Mouse (Mus musculus): ENCODE results near the gene Lsamp. TPM values are rescaled to one million over a fixed set of nuclear protein-coding genes. Genes with fewer than 3 reads are reported as not detected.

The Lsamp gene
- polyA plus RNA-seq, 1 experiment from 2014 or later = 8.4 TPM

- 60% methylated on average over 5 of the region's 5 CpGs for WGBS
- no peak for ATAC-seq (ENCODE audit: insufficient number of reproducible peaks, low FRiP score, low TSS enrichment, low read depth)
These were observed 1604.6 kb downstream of the Lsamp start for GRCm38 (mm10) chr16:41588675-41589301.

GRCm38 (mm10) chr16:41612229-41612628 lies 1628.1 kb downstream of the Lsamp start:
- Histone ChIP-seq H3K36me3 (no peaks in the 10 kb centered on the region), H3K4me3 (replicated peaks) (no peak overlapping the region), H3K27ac (replicated peaks) (no peak overlapping the region), H3K9ac (no peak overlapping the region), H3K27me3 (no peaks in the 10 kb centered on the region), H3K4me1 (no peaks in the 10 kb centered on the region), H3K4me2 (replicated peaks) (no peak overlapping the region), H3K9me3 (replicated peaks) (no peaks in the 10 kb centered on the region)
- ATAC-seq (ENCODE audit: insufficient number of reproducible peaks, low FRiP score, low TSS enrichment, low read depth) = no peak
- 49% methylated on average over 1 of the region's 1 CpGs for WGBS

More at GRCm38 (mm10) chr16:41588675-41589301, 1604.6 kb downstream of the Lsamp start:
- Histone ChIP-seq H3K36me3 (no peaks in the 10 kb centered on the region), H3K27ac (replicated peaks) (no peak overlapping the region), H3K4me3 (replicated peaks) (no peak overlapping the region), H3K4me1 (no peaks in the 10 kb centered on the region), H3K9ac (no peak overlapping the region), H3K9me3 (replicated peaks) (no peaks in the 10 kb centered on the region), H3K4me2 (replicated peaks) (no peak overlapping the region), H3K27me3 (no peaks in the 10 kb centered on the region)

DNA sequence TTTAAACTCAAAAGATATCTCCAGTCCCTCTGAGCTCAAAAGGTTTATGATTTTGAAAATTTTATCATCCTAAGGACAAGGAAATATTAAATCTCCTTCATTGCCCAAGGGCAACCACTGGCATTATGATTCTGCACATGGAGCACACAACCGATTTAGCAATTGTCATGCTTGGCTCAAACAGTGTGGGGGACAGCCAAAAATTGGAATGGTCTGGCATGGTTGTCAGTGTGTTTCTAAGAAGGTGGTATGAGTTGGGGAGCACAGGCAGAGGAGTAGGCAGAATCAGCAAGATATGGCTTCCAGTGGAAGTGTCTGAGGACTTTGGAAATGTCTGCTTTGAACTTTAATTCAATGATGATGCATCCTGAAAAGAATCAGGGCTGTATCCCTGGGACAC lies 1639.7 kb downstream of the Lsamp start:
- Histone ChIP-seq H3K27me3 (no peaks in the 10 kb centered on the region), H3K4me1 (no peaks in the 10 kb centered on the region), H3K36me3 (no peaks in the 10 kb centered on the region), H3K9ac (no peak overlapping the region), H3K9me3 (replicated peaks) (no peaks in the 10 kb centered on the region), H3K27ac (replicated peaks) (no peak overlapping the region), H3K4me2 (replicated peaks) (no peak overlapping the region), H3K4me3 (replicated peaks) (no peak overlapping the region)
- no peak for ATAC-seq (ENCODE audit: insufficient number of reproducible peaks, low FRiP score, low TSS enrichment, low read depth)
- 63% methylated on average over 1 of the region's 1 CpGs for WGBS

GRCm38 (mm10) chr16:41633898-41634297 lies 1649.7 kb downstream of the Lsamp start:
- Histone ChIP-seq H3K9me3 (replicated peaks) (no peaks in the 10 kb centered on the region), H3K9ac (no peak overlapping the region), H3K36me3 (no peaks in the 10 kb centered on the region), H3K27me3 (no peaks in the 10 kb centered on the region), H3K4me2 (replicated peaks) (no peak overlapping the region), H3K4me3 (replicated peaks) (no peak overlapping the region), H3K4me1 (no peaks in the 10 kb centered on the region), H3K27ac (replicated peaks) (no peak overlapping the region)
- 51% methylated on average over 2 of the region's 2 CpGs for WGBS
- ATAC-seq (ENCODE audit: insufficient number of reproducible peaks, low FRiP score, low TSS enrichment, low read depth) = no peak

DNA sequence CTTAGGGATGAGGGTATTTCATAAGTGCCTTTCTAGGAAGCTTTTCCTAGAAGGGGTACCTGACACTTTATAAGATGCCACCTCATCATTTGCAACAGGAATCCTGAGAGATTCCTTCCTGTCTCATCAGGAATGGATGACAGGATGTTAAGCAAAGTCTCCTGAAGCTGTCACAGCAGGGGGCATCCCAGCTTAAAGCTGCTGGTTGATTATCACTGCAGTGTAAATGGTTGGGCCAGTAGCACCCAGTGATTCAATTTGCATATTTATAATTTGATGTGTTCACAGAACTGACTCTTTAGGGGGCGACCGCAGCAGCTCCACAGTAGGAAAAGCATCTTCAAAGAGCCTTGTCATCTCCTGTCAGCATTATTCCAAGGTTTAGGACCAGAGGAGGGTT lies 1656.7 kb downstream of the Lsamp start:
- H3K4me2 ChIP-seq (replicated peaks) = no peak overlapping the region

DNA sequence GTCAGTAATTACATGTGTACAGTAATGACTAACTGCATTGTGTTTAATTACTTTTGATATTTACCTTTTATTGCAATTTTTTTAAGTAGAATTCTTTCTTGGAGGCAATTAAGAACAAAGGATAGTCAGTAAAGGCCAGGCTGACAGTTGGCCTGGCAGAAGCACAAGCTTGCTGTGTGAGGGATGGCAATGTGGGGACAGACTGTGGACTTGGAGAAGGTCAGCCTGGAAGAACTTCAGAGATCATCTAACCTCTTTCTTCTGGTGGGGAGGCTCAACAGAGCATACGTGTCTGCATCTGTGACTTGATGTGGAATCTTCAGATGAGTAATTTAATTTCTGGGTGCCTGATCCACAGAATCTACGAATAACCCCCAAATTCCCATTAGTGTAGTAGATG lies 1669.1 kb downstream of the Lsamp start:
- Histone ChIP-seq H3K4me2 (replicated peaks) (no peak overlapping the region), H3K9me3 (replicated peaks) (no peaks in the 10 kb centered on the region), H3K27ac (replicated peaks) (no peak overlapping the region), H3K9ac (no peak overlapping the region), H3K4me3 (replicated peaks) (no peak overlapping the region), H3K27me3 (no peaks in the 10 kb centered on the region), H3K4me1 (no peaks in the 10 kb centered on the region), H3K36me3 (no peaks in the 10 kb centered on the region)
- 80% methylated on average over 2 of the region's 2 CpGs for WGBS
- no peak for ATAC-seq (ENCODE audit: insufficient number of reproducible peaks, low FRiP score, low TSS enrichment, low read depth)

More for the DNA sequence above, 1656.7 kb downstream of the Lsamp start:
- no peak overlapping the region for H3K27ac ChIP-seq (replicated peaks)
- no peak overlapping the region for H3K4me3 ChIP-seq (replicated peaks)
- 73% methylated on average over 2 of the region's 2 CpGs for whole genome bisulfite sequencing
- no peaks in the 10 kb centered on the region for H3K4me1 ChIP-seq
- no peak for ATAC-seq (ENCODE audit: insufficient number of reproducible peaks, low FRiP score, low TSS enrichment, low read depth)
- H3K9me3 ChIP-seq (replicated peaks) = no peaks in the 10 kb centered on the region
- no peaks in the 10 kb centered on the region for H3K36me3 ChIP-seq
- no peaks in the 10 kb centered on the region for H3K27me3 ChIP-seq
- no peak overlapping the region for H3K9ac ChIP-seq

- Histone ChIP-seq H3K4me3 (replicated peaks) (no peak overlapping the region), H3K4me1 (no peaks in the 10 kb centered on the region), H3K27ac (replicated peaks) (no peak overlapping the region), H3K9ac (no peak overlapping the region), H3K27me3 (no peaks in the 10 kb centered on the region), H3K36me3 (no peaks in the 10 kb centered on the region), H3K4me2 (replicated peaks) (no peak overlapping the region), H3K9me3 (replicated peaks) (no peaks in the 10 kb centered on the region)
- 73% methylated on average over 2 of the region's 2 CpGs for WGBS
- no peak for ATAC-seq (ENCODE audit: insufficient number of reproducible peaks, low FRiP score, low TSS enrichment, low read depth)
These were observed 1690.3 kb downstream of the Lsamp start for GRCm38 (mm10) chr16:41674316-41675038.

- H3K27ac ChIP-seq (replicated peaks) = no peak overlapping the region
- no peaks in the 10 kb centered on the region for H3K4me1 ChIP-seq
- WGBS = 89% methylated on average over 3 of the region's 3 CpGs
- H3K36me3 ChIP-seq = no peaks in the 10 kb centered on the region
- no peaks in the 10 kb centered on the region for H3K9me3 ChIP-seq (replicated peaks)
- ATAC-seq (ENCODE audit: insufficient number of reproducible peaks, low FRiP score, low TSS enrichment, low read depth) = no peak
- H3K27me3 ChIP-seq = no peaks in the 10 kb centered on the region
- no peak overlapping the region for H3K4me3 ChIP-seq (replicated peaks)
- no peak overlapping the region for H3K4me2 ChIP-seq (replicated peaks)
- H3K9ac ChIP-seq = no peak overlapping the region
These were observed 1691.6 kb downstream of the Lsamp start for GRCm38 (mm10) chr16:41675774-41676173.

- Histone ChIP-seq H3K4me1 (no peaks in the 10 kb centered on the region), H3K4me2 (replicated peaks) (no peak overlapping the region), H3K4me3 (replicated peaks) (no peak overlapping the region), H3K9ac (no peak overlapping the region), H3K36me3 (no peaks in the 10 kb centered on the region), H3K27me3 (no peaks in the 10 kb centered on the region), H3K9me3 (replicated peaks) (no peaks in the 10 kb centered on the region), H3K27ac (replicated peaks) (no peak overlapping the region)
- no peak for ATAC-seq (ENCODE audit: insufficient number of reproducible peaks, low FRiP score, low TSS enrichment, low read depth)
These were observed 1708.3 kb downstream of the Lsamp start for GRCm38 (mm10) chr16:41692435-41692834.

GRCm38 (mm10) chr16:41701790-41702428 lies 1717.7 kb downstream of the Lsamp start:
- H3K4me2 ChIP-seq (replicated peaks) = no peak overlapping the region
- 88% methylated on average over 5 of the region's 5 CpGs for WGBS
- H3K4me1 ChIP-seq = no peaks in the 10 kb centered on the region
- H3K9me3 ChIP-seq (replicated peaks) = no peaks in the 10 kb centered on the region
- no peak overlapping the region for H3K4me3 ChIP-seq (replicated peaks)
- H3K27ac ChIP-seq (replicated peaks) = no peak overlapping the region
- H3K36me3 ChIP-seq = no peaks in the 10 kb centered on the region
- H3K27me3 ChIP-seq = no peaks in the 10 kb centered on the region
- no peak overlapping the region for H3K9ac ChIP-seq
- no peak for ATAC-seq (ENCODE audit: insufficient number of reproducible peaks, low FRiP score, low TSS enrichment, low read depth)

- H3K27me3 ChIP-seq = no peaks in the 10 kb centered on the region
- WGBS = 76% methylated on average over 9 of the region's 9 CpGs
These were observed 1744.9 kb downstream of the Lsamp start for GRCm38 (mm10) chr16:41728900-41729585.

More at GRCm38 (mm10) chr16:41728900-41729585, 1744.9 kb downstream of the Lsamp start:
- Histone ChIP-seq H3K4me1 (no peaks in the 10 kb centered on the region), H3K9ac (no peak overlapping the region), H3K27ac (replicated peaks) (no peak overlapping the region), H3K4me2 (replicated peaks) (no peak overlapping the region), H3K36me3 (no peaks in the 10 kb centered on the region), H3K4me3 (replicated peaks) (no peak overlapping the region), H3K9me3 (replicated peaks) (no peaks in the 10 kb centered on the region)
- ATAC-seq (ENCODE audit: insufficient number of reproducible peaks, low FRiP score, low TSS enrichment, low read depth) = no peak

Measured in embryonic facial prominence, embryonic 15.5 days (tissue).